Mouse (Mus musculus) cerebellum, adult 2 months (tissue): ENCODE measurements around the gene Adcy6.

Experiments used
- CTCF ChIP-seq: fragments of 200-500 bp; IDR thresholded peaks from 2 replicates; pipeline ENCODE4 v1.5.1; 2011; ENCODE audit warnings: low read depth, mild to moderate bottlenecking, control low read depth, low read length, moderate library complexity, borderline replicate concordance; ENCODE audit not compliant: insufficient read depth
- POLR2A ChIP-seq: fragments of 200-500 bp; IDR thresholded peaks from 2 replicates; pipeline ENCODE4 v1.6.1; 2011; ENCODE audit warnings: low read length, control low read depth, borderline replicate concordance; ENCODE audit not compliant: insufficient read depth

- TF ChIP-seq POLR2A (no peak), CTCF (no peak)
Measured at GRCm38 (mm10) chr15:98622199-98622598, 12.3 kb upstream of the Adcy6 start.
